Mouse (Mus musculus) brain, embryonic 14.5 days (tissue): ENCODE measurements at regions not wholly inside any gene's neighbourhood (a gene's known extent, or its start where the extent isn't known, plus 50 kb on each side); places are given as distances from the start of the nearest gene placed in this dataset.

Experiments used
- CTCF ChIP-seq: fragments of 200-500 bp; IDR thresholded peaks from 2 replicates; pipeline ENCODE4 v1.5.1; 2012; ENCODE audit warnings: inconsistent platforms, mild to moderate bottlenecking, moderate library complexity, borderline replicate concordance; ENCODE audit not compliant: insufficient read depth, insufficient read length; ENCODE audit errors: extremely low read depth
- POLR2A ChIP-seq: fragments of 200-500 bp; IDR thresholded peaks from 2 replicates; pipeline ENCODE4 v1.6.1; 2012; ENCODE audit warnings: mild to moderate bottlenecking, inconsistent platforms, borderline replicate concordance; ENCODE audit not compliant: poor library complexity, insufficient read depth, insufficient read length, severe bottlenecking; ENCODE audit errors: extremely low read depth

- TF ChIP-seq POLR2A, result no peak
- no peak for TF ChIP-seq CTCF
Observed at GRCm38 (mm10) chr8:11094516-11094915, 86.3 kb upstream of the Irs2 start.
